Mouse (Mus musculus) bone marrow, adult 2 months (tissue): ENCODE data around the gene Slc5a10.

Experiments used
- CTCF ChIP-seq: fragments of 200-500 bp; IDR thresholded peaks from 2 replicates; pipeline ENCODE4 v1.5.1; 2011; ENCODE audit warnings: low read length, control low read depth; ENCODE audit not compliant: control insufficient read depth, insufficient read depth
- POLR2A ChIP-seq: fragments of 200-500 bp; IDR thresholded peaks from 2 replicates; pipeline ENCODE4 v1.6.1; 2011; ENCODE audit warnings: low read depth, mild to moderate bottlenecking, control low read depth, low read length, borderline replicate concordance; ENCODE audit not compliant: control insufficient read depth

GRCm38 (mm10) chr11:61645357-61645857 lies 75.2 kb downstream of the Slc5a10 start:
- no peak for TF ChIP-seq CTCF
- no peak for TF ChIP-seq POLR2A
